Mouse (Mus musculus) kidney, embryonic 15.5 days (tissue): ENCODE measurements around the gene Pola1. TPM values are rescaled to one million over a fixed set of nuclear protein-coding genes. Genes with fewer than 3 reads are reported as not detected.

Experiments used
- ATAC-seq: fragments of 200-750 bp; cut with Nextera tagmentation; replicated peaks from 2 replicates; pipeline ENCODE4 v1.8.0; 2017; ENCODE audit warnings: moderate TSS enrichment; ENCODE audit not compliant: low FRiP score
- H3K27ac ChIP-seq: fragments of 300-500 bp; sonication (generic); 2 replicates; pipeline ENCODE4 v1.5.1; 2015; ENCODE audit warnings: mild to moderate bottlenecking, inconsistent platforms
- H3K27me3 ChIP-seq: fragments of 300-500 bp; sonication (generic); 2 replicates; pipeline ENCODE4 v1.6.1; 2015; ENCODE audit warnings: inconsistent platforms
- H3K36me3 ChIP-seq: fragments of 300-500 bp; sonication (generic); 2 replicates; pipeline ENCODE4 v1.6.1; 2015; ENCODE audit warnings: inconsistent platforms
- H3K4me1 ChIP-seq: fragments of 300-500 bp; sonication (generic); 2 replicates; pipeline ENCODE4 v1.6.1; 2015; ENCODE audit warnings: inconsistent platforms
- H3K4me2 ChIP-seq: fragments of 300-500 bp; sonication (generic); 2 replicates; pipeline ENCODE4 v1.6.1; 2015; ENCODE audit warnings: moderate library complexity, mild to moderate bottlenecking, inconsistent platforms
- H3K4me3 ChIP-seq: fragments of 300-500 bp; sonication (generic); replicated peaks from 2 replicates; pipeline ENCODE4 v1.5.1; 2015; ENCODE audit warnings: mild to moderate bottlenecking, inconsistent platforms
- H3K9ac ChIP-seq: fragments of 300-500 bp; sonication (generic); 2 replicates; pipeline ENCODE4 v1.6.1; 2015; ENCODE audit warnings: mild to moderate bottlenecking, inconsistent platforms
- H3K9me3 ChIP-seq: fragments of 300-500 bp; sonication (generic); replicated peaks from 2 replicates; pipeline ENCODE4 v1.6.1; 2016; ENCODE audit warnings: inconsistent platforms
- WGBS: fragments of 180-500 bp; shearing (Covaris S2); methylation state at CpG from one replicate; pipeline ENCODE4 v1.1.7; 2015; ENCODE audit warnings: mixed read lengths; 5-methylcytosine and 5-hydroxymethylcytosine counted together
- polyA plus RNA-seq: library from polyadenylated mRNA; unstranded; fragments of >200 nt; fragmentation: Nextera tagmentation; extraction: Ambion mirVana; gene quantifications from 2 replicates; pipeline ENCODE4 v1.2.1, GENCODE M21; 2015

The Pola1 gene
- polyA plus RNA-seq, 1 experiment from 2014 or later: 23.2 TPM

GRCm38 (mm10) chrX:93299771-93300170 is 332.2 kb downstream of the Pola1 start:
- Histone ChIP-seq H3K4me1 (peaks cover 14% of the 10 kb centered on the region), H3K4me2 (no peak overlapping the region), H3K27me3 (peaks cover 93% of the 10 kb centered on the region), H3K9me3 (no peaks in the 10 kb centered on the region), H3K4me3 (no peak overlapping the region), H3K27ac (no peak overlapping the region), H3K9ac (no peak overlapping the region), H3K36me3 (no peaks in the 10 kb centered on the region)
- 20% methylated on average over 6 of the region's 6 CpGs for WGBS
- no peak for ATAC-seq

DNA sequence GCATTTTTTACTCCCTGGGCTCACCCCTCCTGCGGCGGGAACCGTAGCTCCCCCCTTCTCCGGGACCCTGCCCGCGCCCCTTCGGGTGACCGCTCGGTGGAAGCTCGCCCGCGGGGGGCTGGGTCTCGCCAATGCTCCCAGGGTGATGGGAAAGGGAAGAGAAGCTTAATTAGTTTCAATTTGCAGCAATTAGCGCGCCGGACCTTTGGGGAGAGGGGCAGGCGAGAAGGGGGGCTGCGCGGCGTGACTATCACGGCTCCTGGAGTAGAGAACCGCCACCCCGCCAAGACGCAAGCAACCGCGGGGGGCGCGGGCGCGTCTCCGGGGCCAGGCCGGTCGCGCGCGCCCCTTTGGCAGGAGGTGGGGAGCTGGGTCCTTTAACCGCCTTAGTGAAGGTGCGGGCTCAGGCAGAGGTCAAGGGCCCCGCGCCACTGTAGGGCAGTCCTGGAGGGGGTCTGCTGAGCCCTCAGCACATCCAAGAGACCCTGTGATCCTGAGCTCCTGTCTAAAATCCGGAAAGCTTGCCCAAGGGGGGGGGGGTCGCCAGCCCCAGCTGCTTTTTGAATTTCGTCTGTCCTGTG is 332.8 kb downstream of the Pola1 start:
- Histone ChIP-seq H3K36me3 (no peaks in the 10 kb centered on the region), H3K4me1 (peaks cover 14% of the 10 kb centered on the region), H3K4me3 (peak overlapping the region; percentile 32), H3K9ac (no peak overlapping the region), H3K9me3 (no peaks in the 10 kb centered on the region), H3K27me3 (peaks cover 98% of the 10 kb centered on the region), H3K27ac (no peak overlapping the region), H3K4me2 (peak overlapping the region; percentile 55)
- ATAC-seq: no peak
- 18% methylated on average over 38 of the region's 43 CpGs for WGBS

GRCm38 (mm10) chrX:93297001-93297441 is 334.9 kb downstream of the Pola1 start:
- no peaks in the 10 kb centered on the region for H3K36me3 ChIP-seq
- H3K9ac ChIP-seq: no peak overlapping the region
- no peak overlapping the region for H3K27ac ChIP-seq
- 24% methylated on average over 40 of the region's 40 CpGs for WGBS
- H3K4me1 ChIP-seq: peaks cover 14% of the 10 kb centered on the region
- H3K27me3 ChIP-seq: peaks cover 98% of the 10 kb centered on the region
- ATAC-seq: peak; percentile 78
- H3K4me2 ChIP-seq: peak overlapping the region; percentile 58
- H3K4me3 ChIP-seq: peak overlapping the region; percentile 33
- H3K9me3 ChIP-seq: no peaks in the 10 kb centered on the region

GRCm38 (mm10) chrX:93295819-93296218 is 336.1 kb downstream of the Pola1 start:
- Histone ChIP-seq H3K27ac (no peak overlapping the region), H3K4me3 (no peak overlapping the region), H3K4me2 (no peak overlapping the region), H3K9me3 (no peaks in the 10 kb centered on the region), H3K27me3 (peaks cover 98% of the 10 kb centered on the region), H3K36me3 (no peaks in the 10 kb centered on the region), H3K4me1 (peaks cover 14% of the 10 kb centered on the region), H3K9ac (no peak overlapping the region)
- 23% methylated on average over 5 of the region's 5 CpGs for WGBS
- no peak for ATAC-seq

DNA sequence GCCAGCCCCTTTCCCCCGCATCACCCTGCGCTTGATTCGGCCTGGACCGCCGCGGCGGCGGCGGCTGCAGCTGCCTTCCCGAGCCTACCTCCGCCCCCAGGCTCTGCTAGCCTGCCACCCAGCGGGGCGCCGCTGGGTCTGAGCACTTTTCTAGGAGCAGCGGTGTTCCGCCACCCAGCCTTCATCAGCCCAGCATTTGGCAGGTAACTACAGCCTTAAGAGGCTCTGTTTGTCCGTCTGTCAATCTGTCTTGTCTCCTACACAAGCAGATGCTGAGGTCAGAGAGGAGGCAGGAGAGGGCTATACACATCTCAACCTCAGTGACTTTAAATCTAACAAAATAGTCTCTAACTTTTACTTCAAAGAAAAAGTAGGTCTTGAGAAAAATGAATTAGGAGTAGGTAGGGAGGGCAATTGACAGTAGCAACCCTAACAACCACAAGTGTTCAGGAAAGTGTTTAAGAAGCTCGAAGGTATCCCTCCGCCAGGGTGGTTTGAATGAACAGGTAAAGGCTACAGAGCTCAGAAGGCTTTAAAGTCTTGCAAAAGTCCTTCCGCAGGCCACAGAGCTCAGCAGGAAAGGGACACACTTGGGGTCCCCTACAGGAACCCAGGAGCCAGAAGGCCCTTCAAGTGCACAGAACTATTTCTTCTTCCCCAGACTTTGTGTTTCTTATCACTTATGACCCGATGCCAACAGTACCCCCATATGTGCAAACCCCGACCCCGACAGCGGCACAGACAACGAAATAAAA is 337.0 kb downstream of the Pola1 start:
- Histone ChIP-seq H3K4me3 (no peak overlapping the region), H3K4me1 (peaks cover 14% of the 10 kb centered on the region), H3K27me3 (peaks cover 98% of the 10 kb centered on the region), H3K36me3 (no peaks in the 10 kb centered on the region), H3K4me2 (no peak overlapping the region), H3K9ac (no peak overlapping the region), H3K27ac (no peak overlapping the region), H3K9me3 (no peaks in the 10 kb centered on the region)
- ATAC-seq: no peak
- WGBS: 22% methylated on average over 24 of the region's 25 CpGs

DNA sequence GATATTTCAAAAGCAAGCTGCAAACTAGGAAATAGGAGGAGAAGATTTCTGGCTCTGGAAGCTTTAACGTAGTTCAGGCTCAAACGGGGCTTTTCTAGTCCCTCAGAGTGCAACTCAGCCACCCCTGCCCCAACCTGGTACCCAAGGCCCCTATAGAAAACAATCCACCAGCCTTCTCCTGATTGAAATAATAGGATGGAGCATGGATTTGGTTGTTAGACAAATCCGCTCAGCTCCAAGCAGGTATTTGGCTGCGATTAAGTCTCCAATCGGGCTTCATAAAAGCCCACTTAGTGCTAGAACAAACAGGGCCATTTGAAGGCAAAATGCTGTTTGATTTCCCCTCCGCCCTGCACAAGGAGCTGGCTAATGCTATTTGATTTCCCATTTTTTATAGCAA is 339.9 kb downstream of the Pola1 start:
- H3K27me3 ChIP-seq: peaks cover 99% of the 10 kb centered on the region
- no peaks in the 10 kb centered on the region for H3K36me3 ChIP-seq
- no peak overlapping the region for H3K9ac ChIP-seq
- peaks cover 13% of the 10 kb centered on the region for H3K4me1 ChIP-seq
- H3K4me2 ChIP-seq: no peak overlapping the region
- ATAC-seq: no peak
- no peak overlapping the region for H3K27ac ChIP-seq
- no peaks in the 10 kb centered on the region for H3K9me3 ChIP-seq
- WGBS: 19% methylated on average over 6 of the region's 6 CpGs
- H3K4me3 ChIP-seq: no peak overlapping the region

DNA sequence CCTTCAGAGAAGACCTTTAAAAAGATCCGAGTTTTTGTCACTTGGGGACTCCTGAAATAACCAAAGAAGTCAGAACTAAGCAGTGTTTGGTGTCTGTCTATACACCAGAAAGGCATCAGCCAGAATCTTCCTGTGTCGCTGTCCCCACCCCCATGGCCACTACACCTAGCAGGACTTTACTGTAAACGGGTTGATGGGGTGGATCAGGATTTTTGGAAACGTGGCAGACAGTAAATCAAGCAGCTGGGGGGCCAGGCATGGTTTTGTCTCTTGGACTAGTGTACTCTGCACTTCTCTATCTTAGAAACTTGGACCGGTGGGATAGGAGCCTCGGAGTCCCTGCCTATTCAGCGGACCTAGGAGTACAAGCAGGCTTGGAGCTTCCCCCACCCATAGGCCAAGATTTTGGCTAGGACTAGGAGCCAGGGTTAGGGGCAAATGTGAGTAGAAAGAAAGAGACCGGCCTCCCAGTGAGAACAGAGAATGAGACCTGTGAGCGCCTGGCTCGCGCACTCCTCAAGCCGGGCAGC is 342.0 kb downstream of the Pola1 start:
- H3K27me3 ChIP-seq: peaks cover 99% of the 10 kb centered on the region
- no peaks in the 10 kb centered on the region for H3K36me3 ChIP-seq
- no peaks in the 10 kb centered on the region for H3K9me3 ChIP-seq
- no peak for ATAC-seq
- WGBS: 15% methylated on average over 12 of the region's 12 CpGs
- H3K4me3 ChIP-seq: no peak overlapping the region
- H3K27ac ChIP-seq: no peak overlapping the region
- H3K4me1 ChIP-seq: peaks cover 9% of the 10 kb centered on the region
- H3K4me2 ChIP-seq: no peak overlapping the region
- no peak overlapping the region for H3K9ac ChIP-seq

DNA sequence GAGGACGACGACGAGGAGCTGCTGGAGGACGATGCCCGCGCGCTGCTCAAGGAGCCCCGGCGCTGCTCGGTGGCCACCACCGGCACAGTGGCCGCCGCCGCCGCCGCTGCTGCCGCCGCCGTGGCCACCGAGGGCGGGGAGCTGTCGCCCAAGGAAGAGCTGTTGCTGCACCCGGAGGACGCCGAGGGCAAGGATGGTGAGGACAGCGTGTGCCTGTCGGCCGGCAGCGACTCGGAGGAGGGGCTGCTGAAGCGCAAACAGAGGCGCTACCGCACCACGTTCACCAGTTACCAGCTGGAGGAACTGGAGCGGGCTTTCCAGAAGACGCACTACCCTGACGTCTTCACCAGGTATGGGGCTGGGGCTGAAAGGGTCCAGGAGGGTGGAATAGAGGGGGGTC is 342.9 kb downstream of the Pola1 start:
- Histone ChIP-seq H3K27me3 (peaks cover 99% of the 10 kb centered on the region), H3K36me3 (no peaks in the 10 kb centered on the region)
- WGBS: 14% methylated on average over 19 of the region's 37 CpGs

GRCm38 (mm10) chrX:93288339-93288738 is 343.6 kb downstream of the Pola1 start:
- no peaks in the 10 kb centered on the region for H3K36me3 ChIP-seq
- H3K9me3 ChIP-seq: no peaks in the 10 kb centered on the region
- 17% methylated on average over 32 of the region's 37 CpGs for WGBS
- ATAC-seq: no peak
- H3K27ac ChIP-seq: no peak overlapping the region
- peaks cover 96% of the 10 kb centered on the region for H3K27me3 ChIP-seq
- H3K4me1 ChIP-seq: peaks cover 9% of the 10 kb centered on the region
- peak overlapping the region; percentile 38 for H3K4me3 ChIP-seq
- H3K4me2 ChIP-seq: peak overlapping the region; percentile 62
- no peak overlapping the region for H3K9ac ChIP-seq

More for the DNA sequence above, 342.9 kb downstream of the Pola1 start:
- Histone ChIP-seq H3K9me3 (no peaks in the 10 kb centered on the region), H3K9ac (no peak overlapping the region), H3K4me2 (peak overlapping the region; percentile 62), H3K4me1 (peaks cover 9% of the 10 kb centered on the region), H3K4me3 (peak overlapping the region; percentile 38), H3K27ac (no peak overlapping the region)
- ATAC-seq: no peak

- peaks cover 97% of the 10 kb centered on the region for H3K27me3 ChIP-seq
- H3K27ac ChIP-seq: no peak within 1 kb of the TSS
- peak within 1 kb of the TSS; percentile 46 for H3K4me2 ChIP-seq
- H3K9me3 ChIP-seq: no peaks in the 10 kb centered on the region
- peak within 1 kb of the TSS; percentile 19 for H3K4me3 ChIP-seq
- H3K36me3 ChIP-seq: no peaks in the 10 kb centered on the region
- H3K4me1 ChIP-seq: peaks cover 16% of the 10 kb centered on the region
- 22% methylated on average over 31 of the region's 31 CpGs for WGBS
- ATAC-seq: peak; percentile 94
- no peak within 1 kb of the TSS for H3K9ac ChIP-seq
Observed at GRCm38 (mm10) chrX:93286291-93286893, 345.6 kb downstream of the Pola1 start, which contains the start of gene Arx. Arx (plus strand) TSS chrX:93286445.

GRCm38 (mm10) chrX:93285091-93285490 is 346.9 kb downstream of the Pola1 start:
- no peak overlapping the region for H3K9ac ChIP-seq
- no peak overlapping the region for H3K27ac ChIP-seq
- H3K36me3 ChIP-seq: no peaks in the 10 kb centered on the region
- H3K4me3 ChIP-seq: no peak overlapping the region
- H3K4me1 ChIP-seq: peaks cover 20% of the 10 kb centered on the region
- WGBS: 21% methylated on average over 10 of the region's 10 CpGs
- H3K9me3 ChIP-seq: no peaks in the 10 kb centered on the region
- H3K27me3 ChIP-seq: peaks cover 96% of the 10 kb centered on the region
- no peak overlapping the region for H3K4me2 ChIP-seq
- no peak for ATAC-seq

DNA sequence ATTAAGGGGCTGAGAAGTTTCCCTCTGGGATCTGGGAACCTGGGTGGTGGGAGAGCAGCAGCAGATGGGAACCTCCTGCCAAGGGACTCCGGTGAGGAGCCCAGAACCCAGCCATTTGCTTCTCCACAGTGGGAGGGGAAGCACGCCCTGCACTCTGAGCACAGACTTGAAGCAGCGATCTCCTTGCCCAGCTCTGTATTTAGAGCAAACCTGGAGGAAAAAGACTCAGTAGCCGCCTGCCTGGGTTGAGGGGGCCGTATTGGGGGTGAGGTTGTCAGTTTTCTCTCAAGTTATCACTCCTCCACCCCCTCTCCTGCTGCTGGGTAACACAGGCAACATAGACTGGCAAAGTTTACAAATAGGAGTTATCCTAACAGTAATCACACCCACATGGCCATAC is 350.2 kb downstream of the Pola1 start:
- Histone ChIP-seq H3K36me3 (no peaks in the 10 kb centered on the region), H3K27me3 (peaks cover 92% of the 10 kb centered on the region), H3K9ac (no peak overlapping the region), H3K27ac (no peak overlapping the region), H3K4me3 (0 out of 2 replicates have a peak overlapping the region, but pooled peaks have one; percentile 14), H3K4me1 (peaks cover 10% of the 10 kb centered on the region; the same call in 1 of the 2 replicates), H3K9me3 (no peaks in the 10 kb centered on the region), H3K4me2 (peak overlapping the region; percentile 45)
- 18% methylated on average over 5 of the region's 5 CpGs for WGBS
- ATAC-seq: no peak
